Mouse (Mus musculus) brain, embryonic 14.5 days (tissue): ENCODE results near the gene Kcnj8.
A peak's percentile ranks its signal among the peaks of the same experiment; 100 is the strongest.

ENCODE experiments used
- CTCF ChIP-seq: fragments of 200-500 bp; IDR thresholded peaks from 2 replicates; pipeline ENCODE4 v1.5.1; 2012; ENCODE audit warnings: inconsistent platforms, mild to moderate bottlenecking, moderate library complexity, borderline replicate concordance; ENCODE audit not compliant: insufficient read depth, insufficient read length; ENCODE audit errors: extremely low read depth
- POLR2A ChIP-seq: fragments of 200-500 bp; IDR thresholded peaks from 2 replicates; pipeline ENCODE4 v1.6.1; 2012; ENCODE audit warnings: mild to moderate bottlenecking, inconsistent platforms, borderline replicate concordance; ENCODE audit not compliant: poor library complexity, insufficient read depth, insufficient read length, severe bottlenecking; ENCODE audit errors: extremely low read depth

GRCm38 (mm10) chr6:142514912-142515311 lies 56.5 kb downstream of the Kcnj8 start:
- peak; percentile 47 for TF ChIP-seq CTCF
- no peak for TF ChIP-seq POLR2A
